Mouse (Mus musculus) thymus, adult 18-20 months (tissue): ENCODE data around the gene Ntrk2.

Source experiments
- DNase-seq, 2 experiments: peaks; one replicate each; pipeline ENCODE4 v3.0.0; 2022; ENCODE audit warnings: mixed read lengths in 2 of 2

Gene Ntrk2

GRCm38 (mm10) chr13:58927656-58928226 lies 121.4 kb downstream of the Ntrk2 start:
- DNase-seq, result no peak

GRCm38 (mm10) chr13:58928668-58929436 lies 122.5 kb downstream of the Ntrk2 start:
- DNase-seq, result no peak

- DNase-seq, result no peak
Observed at GRCm38 (mm10) chr13:58930161-58930560, 123.8 kb downstream of the Ntrk2 start.

GRCm38 (mm10) chr13:58933126-58933525 lies 126.8 kb downstream of the Ntrk2 start:
- DNase-seq, result no peak

GRCm38 (mm10) chr13:58934576-58935110 lies 128.3 kb downstream of the Ntrk2 start:
- DNase-seq, result no peak

GRCm38 (mm10) chr13:58935956-58936495 lies 129.7 kb downstream of the Ntrk2 start:
- no peak for DNase-seq

- no peak for DNase-seq
Observed at GRCm38 (mm10) chr13:58937884-58938283, 131.5 kb downstream of the Ntrk2 start.

GRCm38 (mm10) chr13:58938464-58938863 lies 132.1 kb downstream of the Ntrk2 start:
- no peak for DNase-seq

GRCm38 (mm10) chr13:58940208-58940607 lies 133.8 kb downstream of the Ntrk2 start:
- no peak for DNase-seq

- no peak for DNase-seq
Observed at GRCm38 (mm10) chr13:58940798-58941197, 134.4 kb downstream of the Ntrk2 start.

- DNase-seq, result no peak
Observed at GRCm38 (mm10) chr13:58945781-58946180, 139.4 kb downstream of the Ntrk2 start.

GRCm38 (mm10) chr13:58946589-58946988 lies 140.2 kb downstream of the Ntrk2 start:
- no peak for DNase-seq

- DNase-seq, result no peak
Observed at GRCm38 (mm10) chr13:58947056-58947455, 140.7 kb downstream of the Ntrk2 start.

- DNase-seq, result no peak
Observed at GRCm38 (mm10) chr13:58954331-58954730, 148.0 kb downstream of the Ntrk2 start.

GRCm38 (mm10) chr13:58954764-58955163 lies 148.4 kb downstream of the Ntrk2 start:
- DNase-seq, result no peak

- no peak for DNase-seq
Observed at GRCm38 (mm10) chr13:58955237-58955777, 148.9 kb downstream of the Ntrk2 start.

GRCm38 (mm10) chr13:58958171-58958904 lies 152.0 kb downstream of the Ntrk2 start:
- no peak for DNase-seq

- DNase-seq, result no peak
Observed at GRCm38 (mm10) chr13:58960321-58960720, 154.0 kb downstream of the Ntrk2 start.

- no peak for DNase-seq
Observed at GRCm38 (mm10) chr13:58964701-58965359, 158.5 kb downstream of the Ntrk2 start.

GRCm38 (mm10) chr13:58965826-58966225 lies 159.5 kb downstream of the Ntrk2 start:
- no peak for DNase-seq

GRCm38 (mm10) chr13:58966466-58966865 lies 160.1 kb downstream of the Ntrk2 start:
- DNase-seq, result no peak

GRCm38 (mm10) chr13:58968168-58968567 lies 161.8 kb downstream of the Ntrk2 start:
- DNase-seq, result no peak
